Mouse (Mus musculus): ENCODE results near the gene Pex6.

GRCm38 (mm10) chr17:46698515-46698914 lies 12.7 kb upstream of the Pex6 start:
- TF ChIP-seq TBP (IDR thresholded peaks at IDR 0.05; ENCODE audit: low read depth, low read length) (no peak), EP300 (IDR thresholded peaks at IDR 0.05; ENCODE audit: low read depth in 1 of 2, low read length in 2 of 2) (no peak), USF2 (IDR thresholded peaks at IDR 0.05; ENCODE audit: borderline replicate concordance in 1 of 2, insufficient read depth in 1 of 2, low read depth in 1 of 2, low read length in 2 of 2) (no peak)
